Mouse (Mus musculus) lung, postnatal 0 days (tissue): Measurements from ENCODE around the gene Clns1a.

Experiments used
- CTCF ChIP-seq: IDR thresholded peaks from 2 replicates; pipeline ENCODE4 v1.5.1; 2016; ENCODE audit warnings: antibody characterized with exemption, mild to moderate bottlenecking
- EP300 ChIP-seq: IDR thresholded peaks from 2 replicates; pipeline ENCODE4 v1.6.1; 2016; ENCODE audit warnings: antibody characterized with exemption, mild to moderate bottlenecking, control low read depth

DNA sequence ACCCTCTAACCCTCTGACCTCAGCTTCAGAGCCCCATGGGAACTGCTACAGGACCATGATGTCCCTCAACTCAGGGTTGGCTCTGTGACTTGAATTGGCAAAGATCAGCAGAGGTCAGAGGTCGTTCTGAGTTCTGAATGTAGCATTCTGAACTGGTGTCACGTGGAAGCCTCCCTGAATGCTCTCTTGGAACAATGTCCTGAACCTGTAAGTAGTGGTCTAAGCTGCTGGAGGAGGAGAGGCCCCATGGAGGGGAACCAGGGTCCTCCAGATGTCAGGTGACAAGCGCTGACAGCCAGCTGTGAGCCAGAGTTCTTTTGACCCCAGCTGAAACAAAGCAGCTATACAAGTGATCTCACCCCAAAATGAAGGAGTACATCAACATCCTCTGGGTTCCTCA, 34.0 kb downstream of the Clns1a start:
- TF ChIP-seq CTCF (no peak), EP300 (no peak)
